Mouse (Mus musculus) spleen, adult 2 months (tissue): ENCODE results near the gene Map2k6.

Experiments
- CTCF ChIP-seq: fragments of 200-500 bp; IDR thresholded peaks from 2 replicates; pipeline ENCODE4 v1.5.1; 2011; ENCODE audit warnings: mild to moderate bottlenecking, inconsistent platforms; ENCODE audit not compliant: insufficient read depth, insufficient read length, insufficient replicate concordance; ENCODE audit errors: extremely low read depth
- POLR2A ChIP-seq: fragments of 200-500 bp; IDR thresholded peaks from 2 replicates; pipeline ENCODE4 v1.6.1; 2011; ENCODE audit warnings: low read depth, low read length, inconsistent platforms

GRCm38 (mm10) chr11:110497743-110498142, 98.8 kb downstream of the Map2k6 start:
- TF ChIP-seq POLR2A, result no peak
- no peak for TF ChIP-seq CTCF
